Mouse (Mus musculus) hindbrain, embryonic 13.5 days (tissue): Measurements from ENCODE around the gene Gpc2. TPM values are rescaled to one million over a fixed set of nuclear protein-coding genes. Genes with fewer than 3 reads are reported as not detected.
A peak's percentile ranks its signal among the peaks of the same experiment; 100 is the strongest.

Source experiments
- ATAC-seq: fragments of 200-750 bp; cut with Nextera tagmentation; 2 replicates; pipeline ENCODE4 v1.8.0; 2017; ENCODE audit warnings: moderate TSS enrichment; ENCODE audit not compliant: low FRiP score
- H3K27ac ChIP-seq: fragments of 300-500 bp; sonication (generic); 2 replicates; pipeline ENCODE4 v1.5.1; 2015; ENCODE audit warnings: inconsistent platforms, mild to moderate bottlenecking, moderate library complexity
- H3K27me3 ChIP-seq: fragments of 300-500 bp; sonication (generic); 2 replicates; pipeline ENCODE4 v1.6.1; 2015; ENCODE audit warnings: mild to moderate bottlenecking, inconsistent platforms
- H3K36me3 ChIP-seq: fragments of 300-500 bp; sonication (generic); 2 replicates; pipeline ENCODE4 v1.6.1; 2015; ENCODE audit warnings: mild to moderate bottlenecking, inconsistent platforms
- H3K4me1 ChIP-seq: fragments of 300-500 bp; sonication (generic); replicated peaks from 2 replicates; pipeline ENCODE4 v1.6.1; 2015; ENCODE audit warnings: inconsistent platforms
- H3K4me2 ChIP-seq: fragments of 300-500 bp; sonication (generic); 2 replicates; pipeline ENCODE4 v1.6.1; 2015; ENCODE audit warnings: inconsistent platforms, mild to moderate bottlenecking, moderate library complexity
- H3K4me3 ChIP-seq: fragments of 300-500 bp; sonication (generic); 2 replicates; pipeline ENCODE4 v1.5.1; 2015; ENCODE audit warnings: mild to moderate bottlenecking, inconsistent platforms
- H3K9ac ChIP-seq: fragments of 300-500 bp; sonication (generic); 2 replicates; pipeline ENCODE4 v1.6.1; 2015; ENCODE audit warnings: mild to moderate bottlenecking, inconsistent platforms
- H3K9me3 ChIP-seq: fragments of 300-500 bp; sonication (generic); 2 replicates; pipeline ENCODE4 v1.6.1; 2016; ENCODE audit warnings: inconsistent platforms
- WGBS: fragments of 180-500 bp; shearing (Covaris S2); methylation state at CpG from one replicate; pipeline ENCODE4 v1.1.7; 2015; 5-methylcytosine and 5-hydroxymethylcytosine counted together
- polyA plus RNA-seq: library from polyadenylated mRNA; unstranded; fragments of >200 nt; fragmentation: Nextera tagmentation; extraction: Ambion mirVana; gene quantifications from 2 replicates; pipeline ENCODE4 v1.2.1, GENCODE M21; 2015

The Gpc2 gene
- polyA plus RNA-seq, 1 experiment from 2014 or later: 212 TPM

- peak overlapping the region; percentile 46; the same call in 1 of the 2 replicates for H3K9ac ChIP-seq
- no peak overlapping the region; the same call in 1 of the 2 replicates for H3K27ac ChIP-seq
- peaks cover 81% of the 10 kb centered on the region for H3K4me1 ChIP-seq
- peaks cover 41% of the 10 kb centered on the region for H3K36me3 ChIP-seq
- 43% methylated on average over 8 of the region's 8 CpGs for WGBS
- no peak overlapping the region for H3K4me3 ChIP-seq
- H3K4me2 ChIP-seq: 0 out of 2 replicates have a peak overlapping the region, but pooled peaks have one; percentile 6
- no peaks in the 10 kb centered on the region for H3K9me3 ChIP-seq
- H3K27me3 ChIP-seq: no peaks in the 10 kb centered on the region
- no peak for ATAC-seq
Observed at GRCm38 (mm10) chr5:138274186-138274585, 5.6 kb downstream of the Gpc2 start.

- ATAC-seq: no peak
- Histone ChIP-seq H3K36me3 (peaks cover 33% of the 10 kb centered on the region), H3K27me3 (no peaks in the 10 kb centered on the region), H3K9ac (peak within 1 kb of the TSS; percentile 51), H3K4me3 (peak within 1 kb of the TSS; percentile 12), H3K4me1 (peaks cover 64% of the 10 kb centered on the region), H3K27ac (no peak within 1 kb of the TSS), H3K4me2 (peak within 1 kb of the TSS; percentile 34), H3K9me3 (no peaks in the 10 kb centered on the region)
- under 1% methylated on average over 12 of the region's 12 CpGs for WGBS
Observed at GRCm38 (mm10) chr5:138272409-138272923, 7.3 kb downstream of the Gpc2 start, which contains the start of gene Gal3st4. Gene Gal3st4, minus strand, starts transcription at chr5:138272840.

- no peaks in the 10 kb centered on the region for H3K9me3 ChIP-seq
- no peak overlapping the region for H3K27ac ChIP-seq
- H3K4me3 ChIP-seq: no peak overlapping the region
- H3K9ac ChIP-seq: peak overlapping the region; percentile 51; the same call in 1 of the 2 replicates
- H3K4me2 ChIP-seq: peak overlapping the region; percentile 34; the same call in 1 of the 2 replicates
- no peak for ATAC-seq
- H3K27me3 ChIP-seq: no peaks in the 10 kb centered on the region
- H3K36me3 ChIP-seq: peaks cover 32% of the 10 kb centered on the region
- H3K4me1 ChIP-seq: peaks cover 51% of the 10 kb centered on the region
- 57% methylated on average over 3 of the region's 3 CpGs for WGBS
Observed at GRCm38 (mm10) chr5:138271232-138271631, 8.6 kb downstream of the Gpc2 start.

GRCm38 (mm10) chr5:138268980-138269379 is 10.8 kb downstream of the Gpc2 start:
- H3K4me2 ChIP-seq: no peak overlapping the region
- no peaks in the 10 kb centered on the region for H3K9me3 ChIP-seq
- no peak overlapping the region for H3K9ac ChIP-seq
- peaks cover 41% of the 10 kb centered on the region for H3K4me1 ChIP-seq
- no peaks in the 10 kb centered on the region for H3K27me3 ChIP-seq
- H3K27ac ChIP-seq: no peak overlapping the region
- H3K36me3 ChIP-seq: peaks cover 21% of the 10 kb centered on the region
- no peak overlapping the region for H3K4me3 ChIP-seq
- WGBS: 86% methylated on average over 4 of the region's 4 CpGs
- ATAC-seq: no peak

GRCm38 (mm10) chr5:138267114-138267513 is 12.7 kb downstream of the Gpc2 start:
- Histone ChIP-seq H3K27ac (no peak overlapping the region), H3K4me2 (no peak overlapping the region), H3K36me3 (peaks cover 24% of the 10 kb centered on the region), H3K9me3 (no peaks in the 10 kb centered on the region), H3K4me3 (no peak overlapping the region), H3K27me3 (no peaks in the 10 kb centered on the region), H3K4me1 (peaks cover 36% of the 10 kb centered on the region), H3K9ac (no peak overlapping the region)
- WGBS: 87% methylated on average over 3 of the region's 3 CpGs
- no peak for ATAC-seq

- H3K9ac ChIP-seq: no peak overlapping the region
- no peak for ATAC-seq
- peaks cover 29% of the 10 kb centered on the region for H3K4me1 ChIP-seq
- no peaks in the 10 kb centered on the region for H3K27me3 ChIP-seq
- no peak overlapping the region for H3K4me2 ChIP-seq
- WGBS: 98% methylated on average over 4 of the region's 4 CpGs
- H3K4me3 ChIP-seq: no peak overlapping the region
- no peaks in the 10 kb centered on the region for H3K9me3 ChIP-seq
- H3K36me3 ChIP-seq: peaks cover 38% of the 10 kb centered on the region
- H3K27ac ChIP-seq: no peak overlapping the region
Observed at GRCm38 (mm10) chr5:138265712-138266111, 14.1 kb downstream of the Gpc2 start.

- Histone ChIP-seq H3K27ac (peak overlapping the region; percentile 74; the same call in 1 of the 2 replicates), H3K9ac (peak overlapping the region; percentile 98), H3K4me3 (peak overlapping the region; percentile 92), H3K4me2 (peak overlapping the region; percentile 96), H3K36me3 (peaks cover 53% of the 10 kb centered on the region), H3K27me3 (no peaks in the 10 kb centered on the region), H3K9me3 (no peaks in the 10 kb centered on the region), H3K4me1 (peaks cover 38% of the 10 kb centered on the region)
- ATAC-seq: no peak
- WGBS: 12% methylated on average over 6 of the region's 6 CpGs
Observed at GRCm38 (mm10) chr5:138264207-138264578, 15.6 kb downstream of the Gpc2 start.

GRCm38 (mm10) chr5:138263260-138264206 is 16.3 kb downstream of the Gpc2 start, which contains the start of gene BC037034:
Gene BC037034, minus strand, starts transcription at chr5:138264033.
- H3K4me1 ChIP-seq: peaks cover 38% of the 10 kb centered on the region
- H3K4me3 ChIP-seq: peak within 1 kb of the TSS; percentile 92
- H3K36me3 ChIP-seq: peaks cover 60% of the 10 kb centered on the region
- H3K9me3 ChIP-seq: no peaks in the 10 kb centered on the region
- peak within 1 kb of the TSS; percentile 96 for H3K4me2 ChIP-seq
- peak; percentile 92 for ATAC-seq
- H3K9ac ChIP-seq: peak within 1 kb of the TSS; percentile 98
- peak within 1 kb of the TSS; percentile 82 for H3K27ac ChIP-seq
- no peaks in the 10 kb centered on the region for H3K27me3 ChIP-seq
- WGBS: 1% methylated on average over 71 of the region's 71 CpGs

GRCm38 (mm10) chr5:138262582-138263240 is 17.1 kb downstream of the Gpc2 start:
- H3K9me3 ChIP-seq: no peaks in the 10 kb centered on the region
- H3K4me3 ChIP-seq: peak overlapping the region; percentile 92
- H3K27ac ChIP-seq: 0 out of 2 replicates have a peak overlapping the region, but pooled peaks have one; percentile 23
- peak overlapping the region; percentile 96 for H3K4me2 ChIP-seq
- H3K9ac ChIP-seq: peak overlapping the region; percentile 98
- ATAC-seq: 0 out of 2 replicates have a peak, but pooled peaks have one; percentile 4
- 65% methylated on average over 18 of the region's 18 CpGs for WGBS
- peaks cover 38% of the 10 kb centered on the region for H3K4me1 ChIP-seq
- H3K36me3 ChIP-seq: peaks cover 68% of the 10 kb centered on the region
- no peaks in the 10 kb centered on the region for H3K27me3 ChIP-seq

GRCm38 (mm10) chr5:138262001-138262400 is 17.8 kb downstream of the Gpc2 start:
- Histone ChIP-seq H3K4me3 (0 out of 2 replicates have a peak overlapping the region, but pooled peaks have one; percentile 92), H3K4me2 (peak overlapping the region; percentile 96), H3K9ac (peak overlapping the region; percentile 98; the same call in 1 of the 2 replicates), H3K4me1 (peaks cover 38% of the 10 kb centered on the region), H3K9me3 (no peaks in the 10 kb centered on the region), H3K27me3 (no peaks in the 10 kb centered on the region), H3K36me3 (peaks cover 64% of the 10 kb centered on the region), H3K27ac (no peak overlapping the region)
- WGBS: 77% methylated on average over 4 of the region's 4 CpGs
- ATAC-seq: no peak

GRCm38 (mm10) chr5:138260834-138261233 is 19.0 kb downstream of the Gpc2 start:
- Histone ChIP-seq H3K4me1 (peaks cover 48% of the 10 kb centered on the region), H3K4me3 (no peak overlapping the region), H3K27ac (no peak overlapping the region), H3K4me2 (no peak overlapping the region), H3K9ac (peak overlapping the region; percentile 39; the same call in 1 of the 2 replicates), H3K9me3 (no peaks in the 10 kb centered on the region), H3K36me3 (peaks cover 54% of the 10 kb centered on the region), H3K27me3 (no peaks in the 10 kb centered on the region)
- ATAC-seq: no peak
- 96% methylated on average over 11 of the region's 11 CpGs for WGBS

GRCm38 (mm10) chr5:138260051-138260450 is 19.8 kb downstream of the Gpc2 start:
- no peak overlapping the region for H3K4me2 ChIP-seq
- H3K27me3 ChIP-seq: no peaks in the 10 kb centered on the region
- ATAC-seq: no peak
- H3K4me1 ChIP-seq: peaks cover 46% of the 10 kb centered on the region
- H3K4me3 ChIP-seq: no peak overlapping the region
- 0 out of 2 replicates have a peak overlapping the region, but pooled peaks have one; percentile 39 for H3K9ac ChIP-seq
- peaks cover 49% of the 10 kb centered on the region for H3K36me3 ChIP-seq
- no peaks in the 10 kb centered on the region for H3K9me3 ChIP-seq
- H3K27ac ChIP-seq: no peak overlapping the region; the same call in 1 of the 2 replicates
- 87% methylated on average over 10 of the region's 10 CpGs for WGBS
